Comparison of ENCODE assay signal across 35 mouse cellular contexts in the genomic region with DNA sequence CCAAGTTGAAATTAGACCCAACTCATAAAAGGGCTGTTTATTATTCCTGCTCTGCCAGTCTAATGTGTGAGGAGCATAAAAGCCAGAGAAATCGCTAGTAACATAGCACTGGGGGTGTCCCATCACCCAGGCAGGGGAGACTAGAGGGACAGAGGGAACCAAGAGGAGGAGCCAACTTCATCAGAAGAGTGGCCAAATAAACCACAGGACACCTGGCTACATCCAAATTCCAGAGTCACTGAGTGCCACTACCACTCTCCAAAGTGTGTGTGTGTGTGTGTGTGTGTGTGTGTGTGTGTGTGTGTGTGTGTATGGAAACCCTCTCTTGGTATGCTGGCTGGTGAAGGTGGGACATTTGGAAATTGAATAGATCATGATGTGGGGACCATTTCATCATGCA. TPM values are rescaled to one million over a fixed set of nuclear protein-coding genes. Genes with fewer than 3 reads are reported as not detected.
"Had no signal": no experiment of that assay in that cellular context is flagged by ENCODE, and none has a peak within 500 bp of the region (broad histone marks: within the 10 kb centered on the region; RNA-seq: fewer than 3 reads in every experiment).

No protein-coding gene starts in this region.

- H3K9ac ChIP-seq: heart, embryonic 12.5 days; heart, embryonic 13.5 days; heart, embryonic 15.5 days; hindbrain, embryonic 12.5 days; hindbrain, embryonic 13.5 days; hindbrain, embryonic 15.5 days; intestine, embryonic 15.5 days; kidney, embryonic 15.5 days had no signal

- DNase-seq: heart, postnatal 10 days; heart, postnatal 14 days; heart, postnatal 36 days; heart, postnatal 4 days; kidney, adult 11 months; kidney, adult 18-20 months; kidney, adult 2 months; kidney, adult 8-10 months; kidney, adult 9 months; kidney, postnatal 10 days; kidney, postnatal 14 days; kidney, postnatal 25 days; kidney, postnatal 36 days; kidney, postnatal 4 days; layer of hippocampus, adult 9-11 months; layer of hippocampus, postnatal 36 days had no signal

- H3K4me2 ChIP-seq: heart, embryonic 11.5 days; heart, embryonic 12.5 days; heart, embryonic 13.5 days; heart, embryonic 15.5 days; hindbrain, embryonic 12.5 days; hindbrain, embryonic 13.5 days; hindbrain, embryonic 15.5 days; intestine, embryonic 15.5 days; kidney, embryonic 15.5 days had no signal

- H3K4me3 ChIP-seq: heart, embryonic 10.5 days; heart, embryonic 12.5 days; heart, embryonic 13.5 days; heart, embryonic 15.5 days; hindbrain, embryonic 10.5 days; hindbrain, embryonic 12.5 days; hindbrain, embryonic 13.5 days; hindbrain, embryonic 15.5 days; intestine, embryonic 15.5 days; kidney, embryonic 15.5 days; layer of hippocampus, adult 2 months had no signal

- H3K27me3 ChIP-seq: heart, embryonic 15.5 days; hindbrain, embryonic 15.5 days; intestine, embryonic 15.5 days; kidney, embryonic 15.5 days had no signal

- H3K9me3 ChIP-seq: heart, embryonic 10.5 days; heart, embryonic 12.5 days; heart, embryonic 13.5 days; heart, embryonic 15.5 days; hindbrain, embryonic 10.5 days; hindbrain, embryonic 12.5 days; hindbrain, embryonic 13.5 days; hindbrain, embryonic 15.5 days; intestine, embryonic 15.5 days; kidney, embryonic 15.5 days had no signal

- ATAC-seq: hindbrain, embryonic 16.5 days; inflammation-experienced regulatory T-cells, adult 6 months; intestine, embryonic 15.5 days; intestine, embryonic 16.5 days; intestine, postnatal 0 days had no signal

- H3K27ac ChIP-seq: heart, embryonic 10.5 days; heart, embryonic 13.5 days; heart, embryonic 15.5 days; hindbrain, embryonic 10.5 days; hindbrain, embryonic 12.5 days; hindbrain, embryonic 13.5 days; hindbrain, embryonic 15.5 days; intestine, embryonic 15.5 days; kidney, embryonic 15.5 days; kidney, postnatal 0 days; layer of hippocampus, adult 2 months had no signal

- H3K36me3 ChIP-seq: heart, embryonic 10.5 days; heart, embryonic 12.5 days; heart, embryonic 13.5 days; heart, embryonic 15.5 days; hindbrain, embryonic 10.5 days; hindbrain, embryonic 12.5 days; hindbrain, embryonic 13.5 days; hindbrain, embryonic 15.5 days; intestine, embryonic 15.5 days; kidney, embryonic 15.5 days had no signal

RNA-seq across cellular contexts. Expression of a gene that starts 32.2 kb away (rescaled TPM):
- total RNA-seq: heart, postnatal 25 days; heart, postnatal 36 days; hematopoietic stem cell, adult 5-6 weeks had no signal
- polyA plus RNA-seq: inflammation-experienced regulatory T-cells, adult 6 months had no signal
